Mouse (Mus musculus): ENCODE measurements around the gene Pabpn1l. TPM values are rescaled to one million over a fixed set of nuclear protein-coding genes. Genes with fewer than 3 reads are reported as not detected.
A peak's percentile ranks its signal among the peaks of the same experiment; 100 is the strongest.

Pabpn1l gene
- polyA plus RNA-seq, 1 experiment from 2014 or later: not detected

GRCm38 (mm10) chr8:122611295-122612133 is 11.0 kb downstream of the Pabpn1l start, which contains the start of the genes Galns and Trappc2l:
Gene Galns (minus strand): TSS chr8:122611463.
Gene Trappc2l (plus strand): TSS chr8:122611640.
- no peaks in the 10 kb centered on the region for H3K27me3 ChIP-seq (replicated peaks; ENCODE audit: control insufficient read depth, insufficient read depth, low read length)
- no peaks in the 10 kb centered on the region for H3K9me3 ChIP-seq (ENCODE audit: control insufficient read depth, low read length)
- H3K36me3 ChIP-seq (ENCODE audit: control insufficient read depth, insufficient read depth, low read length): 0 out of 2 replicates have a peak, but pooled peaks cover 2% of the 10 kb centered on the region
- H3K4me2 ChIP-seq (ENCODE audit: low read length): peak within 1 kb of the TSS; percentile 79
- H3K4me3 ChIP-seq (ENCODE audit: low read length): peak within 1 kb of the TSS; percentile 80
- WGBS: 0% methylated on average over 42 of the region's 57 CpGs
- ATAC-seq: peak; percentile 98
- H3K4me1 ChIP-seq (ENCODE audit: control insufficient read depth, insufficient read depth, low read depth, low read length): peaks cover 16% of the 10 kb centered on the region
- peak within 1 kb of the TSS; percentile 77 for H3K27ac ChIP-seq (ENCODE audit: low read depth, low read length)
- peak within 1 kb of the TSS; percentile 84 for H3K9ac ChIP-seq (ENCODE audit: low read depth, low read length)

- H3K4me1 ChIP-seq (ENCODE audit: control insufficient read depth, insufficient read depth, low read depth, low read length): peaks cover 16% of the 10 kb centered on the region
- under 1% methylated on average over 20 of the region's 20 CpGs for WGBS
- no peak for ATAC-seq
Observed at GRCm38 (mm10) chr8:122610612-122611277, 11.8 kb downstream of the Pabpn1l start.

GRCm38 (mm10) chr8:122610209-122610608 is 12.3 kb downstream of the Pabpn1l start:
- Histone ChIP-seq H3K4me2 (ENCODE audit: low read length) (peak overlapping the region; percentile 79), H3K27me3 (replicated peaks; ENCODE audit: control insufficient read depth, insufficient read depth, low read length) (no peaks in the 10 kb centered on the region), H3K9ac (ENCODE audit: low read depth, low read length) (0 out of 2 replicates have a peak overlapping the region, but pooled peaks have one; percentile 22), H3K9me3 (ENCODE audit: control insufficient read depth, low read length) (no peaks in the 10 kb centered on the region), H3K36me3 (ENCODE audit: control insufficient read depth, insufficient read depth, low read length) (no peaks in the 10 kb centered on the region), H3K4me3 (ENCODE audit: low read length) (peak overlapping the region; percentile 80; the same call in 1 of the 2 replicates), H3K4me1 (ENCODE audit: control insufficient read depth, insufficient read depth, low read depth, low read length) (peaks cover 16% of the 10 kb centered on the region), H3K27ac (ENCODE audit: low read depth, low read length) (0 out of 2 replicates have a peak overlapping the region, but pooled peaks have one; percentile 3)
- no peak for ATAC-seq
- 58% methylated on average over 4 of the region's 4 CpGs for WGBS

More at GRCm38 (mm10) chr8:122610612-122611277, 11.8 kb downstream of the Pabpn1l start:
- Histone ChIP-seq H3K27me3 (replicated peaks; ENCODE audit: control insufficient read depth, insufficient read depth, low read length) (no peaks in the 10 kb centered on the region), H3K36me3 (ENCODE audit: control insufficient read depth, insufficient read depth, low read length) (0 out of 2 replicates have a peak, but pooled peaks cover 2% of the 10 kb centered on the region), H3K4me3 (ENCODE audit: low read length) (peak overlapping the region; percentile 80), H3K9ac (ENCODE audit: low read depth, low read length) (peak overlapping the region; percentile 80), H3K27ac (ENCODE audit: low read depth, low read length) (peak overlapping the region; percentile 77), H3K9me3 (ENCODE audit: control insufficient read depth, low read length) (no peaks in the 10 kb centered on the region), H3K4me2 (ENCODE audit: low read length) (peak overlapping the region; percentile 79)

- WGBS: 87% methylated on average over 11 of the region's 12 CpGs
Observed at GRCm38 (mm10) chr8:122606810-122607209, 15.7 kb downstream of the Pabpn1l start.

GRCm38 (mm10) chr8:122605367-122605766 is 17.2 kb downstream of the Pabpn1l start:
- Histone ChIP-seq H3K4me2 (ENCODE audit: low read length) (no peak overlapping the region), H3K27ac (ENCODE audit: low read depth, low read length) (no peak overlapping the region), H3K9ac (ENCODE audit: low read depth, low read length) (no peak overlapping the region), H3K9me3 (ENCODE audit: control insufficient read depth, low read length) (no peaks in the 10 kb centered on the region), H3K27me3 (replicated peaks; ENCODE audit: control insufficient read depth, insufficient read depth, low read length) (no peaks in the 10 kb centered on the region), H3K4me1 (ENCODE audit: control insufficient read depth, insufficient read depth, low read depth, low read length) (peaks cover 2% of the 10 kb centered on the region; the same call in 1 of the 2 replicates), H3K4me3 (ENCODE audit: low read length) (no peak overlapping the region), H3K36me3 (ENCODE audit: control insufficient read depth, insufficient read depth, low read length) (no peaks in the 10 kb centered on the region)
- WGBS: 79% methylated on average over 4 of the region's 4 CpGs
- no peak for ATAC-seq

More at GRCm38 (mm10) chr8:122606810-122607209, 15.7 kb downstream of the Pabpn1l start:
- H3K4me3 ChIP-seq (ENCODE audit: low read length): no peak overlapping the region
- H3K9me3 ChIP-seq (ENCODE audit: control insufficient read depth, low read length): no peaks in the 10 kb centered on the region
- no peaks in the 10 kb centered on the region for H3K27me3 ChIP-seq (replicated peaks; ENCODE audit: control insufficient read depth, insufficient read depth, low read length)
- H3K27ac ChIP-seq (ENCODE audit: low read depth, low read length): no peak overlapping the region
- ATAC-seq: no peak
- H3K36me3 ChIP-seq (ENCODE audit: control insufficient read depth, insufficient read depth, low read length): no peaks in the 10 kb centered on the region
- no peak overlapping the region for H3K4me2 ChIP-seq (ENCODE audit: low read length)
- H3K4me1 ChIP-seq (ENCODE audit: control insufficient read depth, insufficient read depth, low read depth, low read length): peaks cover 8% of the 10 kb centered on the region
- H3K9ac ChIP-seq (ENCODE audit: low read depth, low read length): no peak overlapping the region

- Histone ChIP-seq H3K27me3 (replicated peaks; ENCODE audit: control insufficient read depth, insufficient read depth, low read length) (no peaks in the 10 kb centered on the region), H3K9ac (ENCODE audit: low read depth, low read length) (no peak overlapping the region), H3K4me3 (ENCODE audit: low read length) (no peak overlapping the region), H3K4me1 (ENCODE audit: control insufficient read depth, insufficient read depth, low read depth, low read length) (no peaks in the 10 kb centered on the region), H3K9me3 (ENCODE audit: control insufficient read depth, low read length) (no peaks in the 10 kb centered on the region), H3K36me3 (ENCODE audit: control insufficient read depth, insufficient read depth, low read length) (no peaks in the 10 kb centered on the region), H3K4me2 (ENCODE audit: low read length) (no peak overlapping the region), H3K27ac (ENCODE audit: low read depth, low read length) (no peak overlapping the region)
- no peak for ATAC-seq
- WGBS: 76% methylated on average over 1 of the region's 1 CpGs
Observed at GRCm38 (mm10) chr8:122604640-122605039, 17.9 kb downstream of the Pabpn1l start.

- Histone ChIP-seq H3K4me1 (ENCODE audit: control insufficient read depth, insufficient read depth, low read depth, low read length) (no peaks in the 10 kb centered on the region), H3K9me3 (ENCODE audit: control insufficient read depth, low read length) (no peaks in the 10 kb centered on the region), H3K4me2 (ENCODE audit: low read length) (no peak overlapping the region), H3K9ac (ENCODE audit: low read depth, low read length) (no peak overlapping the region), H3K27ac (ENCODE audit: low read depth, low read length) (no peak overlapping the region), H3K27me3 (replicated peaks; ENCODE audit: control insufficient read depth, insufficient read depth, low read length) (no peaks in the 10 kb centered on the region), H3K4me3 (ENCODE audit: low read length) (no peak overlapping the region), H3K36me3 (ENCODE audit: control insufficient read depth, insufficient read depth, low read length) (no peaks in the 10 kb centered on the region)
- 90% methylated on average over 9 of the region's 9 CpGs for WGBS
- no peak for ATAC-seq
Observed at GRCm38 (mm10) chr8:122600666-122601065, 21.9 kb downstream of the Pabpn1l start.

GRCm38 (mm10) chr8:122596031-122596430 is 26.5 kb downstream of the Pabpn1l start:
- Histone ChIP-seq H3K27ac (ENCODE audit: low read depth, low read length) (no peak overlapping the region), H3K27me3 (replicated peaks; ENCODE audit: control insufficient read depth, insufficient read depth, low read length) (no peaks in the 10 kb centered on the region), H3K4me1 (ENCODE audit: control insufficient read depth, insufficient read depth, low read depth, low read length) (peaks cover 7% of the 10 kb centered on the region), H3K9me3 (ENCODE audit: control insufficient read depth, low read length) (no peaks in the 10 kb centered on the region), H3K9ac (ENCODE audit: low read depth, low read length) (no peak overlapping the region), H3K4me3 (ENCODE audit: low read length) (no peak overlapping the region), H3K36me3 (ENCODE audit: control insufficient read depth, insufficient read depth, low read length) (no peaks in the 10 kb centered on the region; the same call in 1 of the 2 replicates), H3K4me2 (ENCODE audit: low read length) (no peak overlapping the region)
- 51% methylated on average over 4 of the region's 4 CpGs for WGBS
- ATAC-seq: no peak

All from hindbrain, embryonic 16.5 days (tissue).